Mouse (Mus musculus): ENCODE results near the gene Erv3.

DNA sequence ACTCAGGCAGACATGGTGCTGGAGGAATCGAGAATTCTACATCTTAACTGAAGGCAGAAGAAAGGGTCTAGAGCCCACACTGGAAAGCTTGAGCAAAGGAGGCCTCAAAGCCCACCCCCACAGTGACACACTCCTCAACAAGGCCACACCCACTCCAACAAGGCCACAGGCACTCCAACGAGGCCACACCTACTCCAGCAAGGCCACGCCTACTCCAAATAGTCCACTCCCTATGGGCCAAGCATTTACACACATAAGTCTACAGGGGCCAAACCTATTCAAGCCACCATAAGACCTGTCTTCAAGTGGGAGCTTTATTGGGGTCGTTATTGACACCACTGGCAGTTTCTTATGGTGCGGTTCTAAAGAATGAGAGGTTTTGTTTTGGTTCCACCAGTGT, 17.0 kb downstream of the Erv3 start:
- TF ChIP-seq GATA1 (IDR thresholded peaks at IDR 0.05; ENCODE audit: borderline replicate concordance, low read length) (no peak), FLI1 (IDR thresholded peaks at IDR 0.05; ENCODE audit: low read length) (no peak)
